Mouse (Mus musculus): ENCODE results near the gene Ptp4a2. TPM values are rescaled to one million over a fixed set of nuclear protein-coding genes. Genes with fewer than 3 reads are reported as not detected.
"Not testable (repeated sequence)": the region's sequence is repeated elsewhere in the genome, so short reads cannot be mapped to it uniquely, and the experiment has no call there.

The Ptp4a2 gene
- 100 to 1,000 TPM; 600 to 670 TPM for total RNA-seq (2021)
- long read RNA-seq, experiment 1, transcript Ptp4a2-207 (6 exons, 3,382 nt) = minor isoform, 290 of 977 reads
- long read RNA-seq, experiment 1, transcript Ptp4a2-201 (6 exons, 3,646 nt) = major isoform, 431 of 977 reads
- long read RNA-seq, experiment 1, partial matches to known transcripts = 181 of 977 reads
- long read RNA-seq, experiment 1, other reads (novel, unspliced or antisense) = 75 of 977 reads
- long read RNA-seq, experiment 2, transcript Ptp4a2-201 (6 exons, 3,646 nt) = major isoform, 292 of 605 reads
- long read RNA-seq, experiment 2, transcript Ptp4a2-207 (6 exons, 3,382 nt) = minor isoform, 147 of 605 reads
- long read RNA-seq, experiment 2, partial matches to known transcripts = 26 of 605 reads
- long read RNA-seq, experiment 2, other reads (novel, unspliced or antisense) = 140 of 605 reads

DNA sequence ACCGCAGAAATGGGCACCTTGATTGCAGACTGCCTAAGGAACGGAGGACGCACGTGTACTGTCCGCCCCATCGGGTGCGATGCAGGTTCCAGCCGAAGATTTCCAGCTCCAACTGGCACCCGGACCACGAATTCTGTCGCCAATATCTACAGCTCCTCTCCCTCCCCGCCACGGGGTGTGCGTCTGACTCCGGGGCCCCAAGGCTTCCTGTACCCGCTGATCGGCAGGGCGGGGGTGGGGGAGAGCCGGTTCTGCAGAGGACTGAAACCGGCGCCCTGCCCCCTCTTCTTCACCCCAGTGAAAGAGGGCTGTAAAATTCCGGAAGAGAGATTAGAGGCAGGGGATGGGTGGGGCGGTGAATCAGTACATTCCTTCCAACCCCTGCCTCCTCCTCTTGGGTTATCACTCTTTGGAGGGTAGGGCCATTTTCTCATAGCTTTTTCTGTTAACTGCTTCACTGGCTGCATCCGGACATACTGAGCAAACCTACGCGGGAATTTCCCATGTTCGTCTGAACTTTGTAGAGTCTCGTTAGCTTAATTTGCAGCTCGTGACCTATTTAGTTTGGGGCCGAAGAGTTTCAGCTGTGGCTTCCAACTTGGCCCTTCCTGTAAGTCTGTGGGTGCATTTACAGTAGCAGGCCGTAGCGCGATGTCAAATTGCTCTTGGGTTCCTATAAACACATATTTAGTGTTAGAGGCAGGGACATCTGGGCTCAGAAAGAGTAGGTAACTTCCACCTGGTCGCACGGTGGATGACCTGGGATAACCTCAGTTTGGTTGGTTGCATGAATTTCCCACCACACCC lies at the start of gene Ptp4a2:
Gene Ptp4a2 (plus strand): TSS at position 422 of the 807 bp plus-strand sequence.
- DNase-seq (ENCODE audit: low spot score) = peak; percentile 50

DNA sequence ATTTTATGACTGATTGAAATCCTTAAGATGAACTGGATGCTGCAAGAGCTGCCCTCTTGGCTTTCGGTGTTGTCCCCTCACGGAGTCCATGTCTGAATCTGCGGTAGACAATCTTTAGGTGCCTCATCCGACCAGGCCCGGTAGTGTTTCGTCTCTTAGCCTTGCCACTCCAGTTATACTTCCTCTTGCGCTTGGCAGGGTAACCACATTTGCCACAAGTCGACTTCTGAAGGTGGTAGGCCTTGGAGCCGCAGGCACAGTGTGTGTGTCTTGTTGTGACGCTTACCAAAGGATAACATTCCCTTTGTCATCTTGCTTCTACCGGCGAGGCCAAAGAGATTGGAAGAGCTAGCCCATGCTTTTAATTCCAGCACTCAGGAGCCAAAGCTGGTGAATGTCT lies 49.4 kb upstream of the Ptp4a2 start:
- DNase-seq (ENCODE audit: low spot score) = no peak

DNA sequence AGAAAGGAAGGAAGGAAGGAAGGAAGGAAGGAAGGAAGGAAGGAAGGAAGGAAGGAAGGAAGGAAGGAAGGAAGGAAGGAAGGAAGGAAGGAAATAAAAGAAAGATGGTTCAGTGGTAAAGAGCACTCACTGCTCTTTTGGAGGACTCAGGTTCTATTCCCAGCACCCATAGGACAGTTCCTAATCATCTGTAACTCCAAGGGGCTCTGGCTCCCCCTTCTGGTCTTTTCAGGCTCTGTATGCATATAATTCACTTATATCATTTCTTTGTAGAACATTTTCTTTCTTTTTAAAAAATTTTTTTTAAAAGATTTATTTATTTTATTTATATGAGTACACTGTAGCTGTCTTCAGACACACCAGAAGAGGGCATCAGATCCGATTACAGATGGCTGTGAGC lies 48.5 kb upstream of the Ptp4a2 start:
- not testable (repeated sequence) for DNase-seq (ENCODE audit: low spot score)

DNA sequence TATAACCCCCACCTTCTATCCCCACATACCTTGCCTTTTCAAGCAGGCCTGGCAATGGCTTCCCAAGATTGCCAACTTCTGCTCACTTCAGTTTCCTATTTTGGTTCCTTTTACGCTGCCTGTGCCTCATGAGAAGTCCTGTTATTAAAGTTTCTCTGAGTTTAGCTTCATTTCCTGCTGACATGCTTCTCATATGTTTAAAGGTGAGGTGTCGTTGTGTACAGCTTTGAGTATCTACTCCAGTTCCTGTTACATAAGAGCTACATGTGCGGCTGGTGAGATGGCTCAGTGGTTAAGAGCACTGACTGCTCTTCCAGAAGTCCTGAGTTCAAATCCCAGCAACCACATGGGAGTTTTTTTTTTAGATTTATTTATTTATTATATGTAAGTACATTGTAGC lies 45.7 kb upstream of the Ptp4a2 start:
- no peak for DNase-seq (ENCODE audit: low spot score)

DNA sequence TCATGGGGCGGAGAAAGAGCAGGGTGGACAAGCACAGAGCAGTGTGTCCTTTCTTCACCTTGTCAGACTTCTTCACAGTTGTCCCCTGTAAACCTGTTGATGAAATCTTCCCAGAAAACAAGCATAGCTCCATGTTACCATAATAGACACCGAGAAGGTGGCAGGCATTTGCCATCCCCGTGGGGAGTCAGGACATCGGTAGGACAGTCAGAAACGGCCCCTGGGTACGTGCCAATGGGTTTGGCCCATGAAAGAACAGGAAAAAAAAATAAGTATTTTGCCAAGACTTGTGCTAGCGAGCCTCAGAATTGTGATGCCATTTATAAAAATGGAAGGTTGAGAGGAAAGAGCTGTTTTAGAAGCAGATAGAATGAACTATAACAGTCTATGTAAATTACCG lies 43.2 kb upstream of the Ptp4a2 start:
- DNase-seq (ENCODE audit: low spot score) = no peak

DNA sequence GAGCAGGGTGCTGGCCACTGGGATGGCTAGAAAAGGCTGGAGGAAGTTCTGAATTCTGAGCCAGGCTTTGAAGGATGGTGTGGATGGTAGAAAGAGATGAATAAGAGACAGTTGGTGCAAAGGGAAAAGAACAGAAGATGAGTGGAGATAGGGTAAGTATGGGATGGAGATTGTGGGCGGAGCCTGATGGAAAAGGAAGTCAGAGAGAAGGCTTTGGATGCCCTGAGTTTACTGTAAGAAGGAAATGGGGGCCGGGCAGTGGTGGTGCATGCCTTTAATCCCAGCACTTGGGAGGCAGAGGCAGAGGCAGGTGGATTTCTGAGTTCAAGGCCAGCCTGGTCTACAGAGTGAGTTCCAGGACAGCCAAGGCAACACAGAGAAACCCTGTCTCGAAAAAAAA lies 42.3 kb upstream of the Ptp4a2 start:
- DNase-seq (ENCODE audit: low spot score) = not testable (repeated sequence)

DNA sequence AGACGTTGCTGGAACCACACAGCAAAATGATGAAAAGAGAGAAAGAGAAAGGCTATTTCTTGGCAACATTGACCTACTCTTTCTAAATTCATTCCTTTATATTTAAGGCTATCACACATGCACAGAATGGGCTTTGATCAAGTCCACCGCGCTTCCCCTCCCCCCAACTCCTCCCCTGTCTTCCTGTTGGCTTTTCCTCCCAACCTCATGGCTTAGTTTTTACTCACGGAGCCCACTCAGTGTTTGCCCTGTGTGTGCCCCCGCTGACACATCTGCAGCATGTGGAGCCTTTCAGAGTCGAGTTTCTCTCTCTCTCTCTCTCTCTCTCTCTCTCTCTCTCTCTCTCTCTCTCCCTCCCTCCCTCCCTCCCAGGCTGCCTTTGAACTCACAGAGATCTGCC lies 40.4 kb upstream of the Ptp4a2 start:
- DNase-seq (ENCODE audit: low spot score) = no peak

DNA sequence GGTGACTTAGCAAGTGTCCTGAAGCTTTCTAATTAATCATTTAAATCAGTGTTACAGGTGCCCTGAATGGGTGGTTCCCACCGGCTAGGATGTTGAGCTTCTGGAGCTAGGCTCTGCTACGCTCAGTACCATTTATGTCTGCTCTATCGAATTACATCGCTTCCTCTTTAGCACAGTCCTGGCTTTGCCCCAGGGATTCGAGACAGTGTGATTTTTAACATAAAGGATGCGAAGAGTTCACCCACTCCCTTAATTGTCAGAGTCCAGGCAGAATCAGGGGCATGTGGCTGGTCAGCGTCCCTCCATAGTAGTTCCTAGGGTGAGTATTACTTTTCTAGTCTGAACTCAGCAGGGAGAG lies 39.7 kb upstream of the Ptp4a2 start:
- DNase-seq (ENCODE audit: low spot score) = no peak

DNA sequence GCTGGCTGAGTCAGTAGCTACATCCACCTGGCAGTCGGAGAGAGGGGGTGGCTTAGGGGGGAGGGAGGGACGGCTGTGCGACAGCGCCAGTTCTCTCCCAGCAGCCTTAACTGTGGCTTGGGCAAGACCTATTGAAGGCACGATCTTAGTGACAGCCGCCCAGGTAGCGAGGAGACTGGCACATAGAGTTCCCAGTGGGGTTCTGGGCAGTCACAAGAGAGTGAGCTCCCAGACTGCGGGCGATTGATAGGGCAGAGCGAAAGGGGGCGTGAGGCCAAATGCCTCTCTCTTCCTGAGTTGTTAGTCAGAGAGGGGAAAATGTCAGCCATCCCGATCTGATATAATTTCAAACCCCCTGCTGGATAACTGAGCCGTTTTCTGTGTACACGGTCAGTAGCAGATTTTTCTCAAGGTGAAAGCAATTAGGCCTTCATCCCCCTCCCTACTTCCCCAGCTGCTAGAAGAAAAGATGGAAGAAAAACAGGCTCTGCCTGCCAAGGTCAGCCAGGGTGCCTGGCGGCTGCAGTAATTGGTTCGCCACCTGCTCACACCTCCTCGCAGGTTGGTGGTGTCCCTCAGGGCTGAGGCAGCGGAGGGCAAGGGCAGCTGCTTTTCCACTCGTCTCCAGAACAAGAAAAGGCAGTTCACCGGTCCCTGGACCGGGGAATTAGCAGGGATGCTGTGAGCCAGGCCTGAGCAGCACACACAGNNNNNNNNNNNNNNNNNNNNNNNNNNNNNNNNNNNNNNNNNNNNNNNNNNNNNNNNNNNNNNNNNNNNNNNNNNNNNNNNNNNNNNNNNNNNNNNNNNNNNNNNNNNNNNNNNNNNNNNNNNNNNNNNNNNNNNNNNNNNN lies 39.1 kb upstream of the Ptp4a2 start:
- DNase-seq (ENCODE audit: low spot score) = no peak

DNA sequence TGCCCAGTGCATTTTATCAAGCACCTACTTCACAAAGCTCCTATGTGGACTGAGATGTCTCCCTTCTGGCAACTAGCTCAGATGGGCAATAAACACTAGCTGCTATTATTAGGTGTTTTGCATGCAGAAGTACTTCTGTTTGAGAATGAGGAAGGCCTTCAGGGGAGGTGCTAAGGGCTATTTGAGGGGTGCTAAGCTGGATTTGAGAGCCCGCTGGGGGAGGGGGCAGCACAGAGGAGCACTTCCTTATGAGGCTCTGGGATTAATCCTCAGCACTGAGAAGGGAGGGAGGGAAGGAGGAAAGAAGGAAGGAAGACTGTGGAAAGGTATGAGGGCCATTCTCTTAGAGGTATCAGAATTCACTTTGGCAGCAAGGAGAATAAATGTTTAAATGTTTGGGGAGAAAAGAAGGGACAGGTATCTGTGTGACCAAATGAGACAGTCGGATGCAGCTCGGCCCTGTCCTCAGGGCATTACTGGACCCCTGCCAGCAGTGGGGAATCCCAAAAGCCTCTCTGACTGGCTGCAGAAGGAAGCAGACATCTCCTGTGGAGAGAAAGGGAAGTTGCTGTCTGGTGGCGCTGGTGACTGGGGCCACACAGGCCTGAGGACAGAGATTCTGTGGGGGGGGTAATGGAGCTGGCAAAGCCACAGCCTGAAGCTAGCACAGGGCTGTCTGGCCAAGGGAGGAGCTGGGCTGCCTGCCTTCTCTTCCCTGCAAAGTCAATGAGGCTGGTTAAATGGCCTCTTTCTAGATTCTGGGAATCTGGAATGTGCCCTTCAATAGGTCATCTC lies 28.9 kb upstream of the Ptp4a2 start:
- DNase-seq (ENCODE audit: low spot score) = no peak

DNA sequence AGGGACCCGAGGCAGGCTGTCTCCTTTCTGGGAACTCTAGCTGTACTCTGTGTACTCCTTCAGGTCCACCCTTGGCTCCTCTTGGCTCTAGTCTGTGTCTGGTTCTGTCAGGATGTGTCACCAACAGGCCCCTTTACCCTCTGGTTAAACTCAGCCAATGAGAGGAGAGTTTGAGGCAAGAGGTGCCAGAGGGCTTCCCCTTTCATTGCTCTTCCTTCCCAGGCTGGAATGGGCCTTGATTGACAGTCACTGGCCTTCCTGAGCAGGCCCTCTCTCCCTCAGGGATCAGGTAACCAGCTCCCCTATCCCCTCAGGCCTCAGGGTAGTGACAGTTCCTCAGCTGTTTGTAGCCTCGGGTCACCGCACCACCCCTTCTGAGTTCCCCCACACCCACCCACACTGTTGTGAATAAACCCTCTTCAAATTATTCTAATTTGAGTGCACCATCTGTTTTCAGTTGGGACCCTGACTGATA lies 28.1 kb upstream of the Ptp4a2 start:
- DNase-seq (ENCODE audit: low spot score) = no peak

DNA sequence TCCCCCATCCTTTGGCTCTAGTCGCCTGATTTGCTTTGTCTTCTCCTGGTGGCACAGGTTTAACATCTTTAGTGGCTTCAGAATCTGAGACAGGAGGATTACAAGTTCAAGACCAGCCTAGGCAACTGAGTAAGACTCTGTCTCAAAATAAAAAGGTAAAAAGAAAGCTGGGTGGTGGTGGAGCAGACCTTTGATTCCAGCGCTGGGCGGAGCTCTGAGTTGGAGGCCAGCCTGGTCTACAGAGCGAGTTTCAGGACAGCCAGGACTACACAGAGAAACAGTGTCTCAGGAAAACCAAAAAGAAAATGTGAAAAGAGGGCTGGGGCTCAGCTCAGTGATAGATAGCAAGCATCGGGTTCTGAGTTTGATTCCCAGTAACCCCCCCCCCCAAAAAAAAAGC lies 27.5 kb upstream of the Ptp4a2 start:
- DNase-seq (ENCODE audit: low spot score) = no peak

DNA sequence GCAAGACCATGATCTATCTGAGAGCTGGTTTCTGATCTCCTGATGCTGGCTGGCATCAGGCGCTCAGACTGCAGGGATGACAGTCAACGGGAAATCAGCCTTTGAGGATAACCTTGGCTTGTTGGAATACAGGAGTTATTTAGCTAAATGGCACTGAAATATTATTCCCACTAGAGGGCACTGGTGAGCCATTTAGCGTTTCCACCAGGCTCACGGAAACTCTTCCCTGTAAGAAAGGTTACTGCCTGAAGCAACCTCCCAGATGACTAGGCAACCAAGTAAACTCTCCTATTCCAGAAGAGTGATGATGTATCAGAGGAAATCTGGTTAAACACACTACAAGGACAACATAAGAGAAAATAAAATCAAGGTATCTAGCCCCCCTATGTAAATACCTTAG lies 25.8 kb upstream of the Ptp4a2 start:
- DNase-seq (ENCODE audit: low spot score) = peak; percentile 86

DNA sequence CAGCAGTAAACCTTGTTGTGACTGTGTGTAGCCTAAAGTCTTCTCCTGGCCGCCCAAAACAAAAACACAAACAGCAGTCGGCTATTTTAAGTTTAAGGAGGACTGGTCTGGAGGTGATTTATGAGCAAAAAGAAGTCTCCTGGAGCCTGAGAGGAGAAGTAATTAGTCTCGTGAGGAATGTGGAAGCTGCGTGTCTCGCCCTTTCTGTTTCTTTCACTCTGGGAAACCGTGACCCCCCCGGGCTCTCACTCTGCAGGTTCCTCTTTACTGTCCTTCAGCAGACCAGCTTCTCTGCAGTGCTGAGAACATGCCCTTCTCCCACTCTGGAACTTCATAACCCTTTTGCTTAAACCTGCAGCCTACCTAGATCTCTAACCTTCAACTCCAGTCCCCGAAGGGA lies 22.3 kb upstream of the Ptp4a2 start:
- no peak for DNase-seq (ENCODE audit: low spot score)

DNA sequence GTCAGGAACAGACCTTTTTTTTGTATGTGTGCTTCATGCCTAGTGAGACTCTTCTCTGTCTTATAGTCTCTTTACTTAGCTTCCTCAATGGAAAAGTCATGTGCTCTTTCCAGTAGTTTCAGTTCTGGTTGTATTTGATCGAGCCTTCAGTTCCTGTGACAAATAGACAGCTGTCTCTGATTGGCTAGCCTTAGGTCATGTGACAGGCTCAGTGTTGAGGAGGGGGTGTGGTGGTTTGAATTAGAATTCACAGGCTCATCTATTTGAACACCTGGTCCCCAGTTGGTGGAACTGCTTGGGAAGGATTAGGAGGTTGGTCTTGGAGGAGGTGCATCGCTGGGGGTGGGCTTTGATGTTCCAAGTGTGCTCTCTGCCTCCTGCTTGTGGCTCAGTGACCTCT lies 21.4 kb upstream of the Ptp4a2 start:
- no peak for DNase-seq (ENCODE audit: low spot score)

DNA sequence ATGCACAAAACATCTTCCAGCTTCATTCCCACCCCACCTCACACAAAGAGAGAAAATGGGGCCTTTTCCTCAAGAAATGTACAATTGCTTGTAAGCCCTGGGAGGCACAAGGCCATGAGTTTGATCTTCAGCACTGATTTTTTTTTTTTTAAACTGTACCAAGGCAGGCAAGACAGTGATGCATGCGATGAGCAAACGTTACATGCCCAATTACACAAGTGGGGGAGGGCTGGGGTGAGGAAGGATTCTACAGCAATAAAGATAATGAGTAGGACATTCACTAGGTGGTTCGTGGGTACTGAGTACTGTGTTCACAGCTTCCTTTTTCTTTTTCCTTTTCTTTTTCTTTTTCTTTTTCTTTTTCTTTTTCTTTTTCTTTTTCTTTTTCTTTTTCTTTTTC lies 20.5 kb upstream of the Ptp4a2 start:
- no peak for DNase-seq (ENCODE audit: low spot score)

DNA sequence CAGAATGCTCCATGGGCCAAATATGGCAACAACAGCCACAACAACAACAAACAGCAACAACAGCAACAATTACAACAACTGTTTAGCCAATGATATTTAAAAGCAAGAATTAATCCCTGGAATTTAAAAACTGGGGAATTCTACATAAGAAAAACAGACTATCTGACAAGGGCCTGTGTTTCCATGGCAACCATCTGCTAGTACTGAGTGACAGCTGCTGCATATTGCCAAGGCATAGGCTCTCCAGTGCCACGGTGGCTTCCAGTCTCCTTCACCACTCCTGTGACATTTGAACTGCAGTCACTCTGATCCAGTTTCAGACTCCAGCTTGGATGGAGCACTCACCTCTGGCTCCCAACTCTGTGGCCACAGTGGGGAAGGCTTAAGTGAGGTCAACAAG lies 19.6 kb upstream of the Ptp4a2 start:
- no peak for DNase-seq (ENCODE audit: low spot score)

DNA sequence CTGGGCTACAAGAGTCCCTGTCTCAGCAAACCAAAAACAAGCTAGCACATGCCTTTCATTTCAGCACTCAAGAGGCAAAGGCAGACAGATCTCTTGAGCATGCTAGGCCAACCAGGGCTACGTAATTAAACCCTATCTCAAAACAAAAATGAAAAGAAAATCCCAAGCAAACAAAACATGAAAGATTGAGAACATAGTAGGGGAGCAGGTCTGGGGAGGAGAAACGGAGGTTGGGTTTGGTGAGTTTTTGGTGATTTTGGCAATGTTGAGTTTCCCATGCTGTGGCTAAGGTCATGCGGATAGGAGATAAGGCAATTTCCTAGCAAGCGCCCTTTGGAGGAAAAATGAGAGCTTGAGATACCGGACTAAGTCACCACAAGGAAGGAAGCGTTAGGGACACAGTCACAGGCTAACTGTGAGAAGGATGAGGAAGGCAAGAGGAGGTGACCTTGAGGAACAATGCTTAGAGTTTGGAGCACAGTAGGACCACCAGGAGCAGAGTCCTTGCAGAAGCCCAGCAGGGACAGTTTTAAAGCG lies 18.3 kb upstream of the Ptp4a2 start:
- no peak for DNase-seq (ENCODE audit: low spot score)

DNA sequence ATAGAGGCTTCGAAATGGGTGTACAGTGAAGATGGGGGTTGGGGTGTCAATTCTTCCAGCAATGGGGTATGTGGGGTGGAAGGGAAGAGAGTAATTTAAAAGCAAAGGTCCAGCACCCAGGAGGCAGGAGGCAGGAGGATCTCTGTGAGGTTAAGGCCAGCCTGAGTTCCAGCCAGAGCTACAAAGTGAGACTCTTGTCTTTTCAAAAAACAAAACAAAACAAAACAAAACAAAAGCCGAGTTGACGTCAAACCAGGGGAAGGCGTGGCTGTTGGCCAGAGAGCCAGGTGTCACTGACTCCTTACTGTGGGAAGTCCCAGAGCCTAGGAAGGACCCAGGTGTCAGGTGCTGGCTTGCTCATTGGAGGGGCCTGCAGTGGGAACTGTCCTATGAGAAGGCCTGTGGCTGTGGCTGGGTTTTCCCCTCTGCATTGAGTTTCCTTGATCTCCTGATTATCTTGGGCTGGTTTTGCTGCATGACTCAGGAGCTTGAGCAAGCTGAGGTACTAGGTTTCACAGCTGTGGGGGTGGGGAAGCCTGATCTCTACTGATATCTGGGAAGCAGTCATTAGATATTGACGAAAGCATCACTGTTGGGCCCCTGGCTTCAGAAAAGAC lies 17.2 kb upstream of the Ptp4a2 start:
- no peak for DNase-seq (ENCODE audit: low spot score)

DNA sequence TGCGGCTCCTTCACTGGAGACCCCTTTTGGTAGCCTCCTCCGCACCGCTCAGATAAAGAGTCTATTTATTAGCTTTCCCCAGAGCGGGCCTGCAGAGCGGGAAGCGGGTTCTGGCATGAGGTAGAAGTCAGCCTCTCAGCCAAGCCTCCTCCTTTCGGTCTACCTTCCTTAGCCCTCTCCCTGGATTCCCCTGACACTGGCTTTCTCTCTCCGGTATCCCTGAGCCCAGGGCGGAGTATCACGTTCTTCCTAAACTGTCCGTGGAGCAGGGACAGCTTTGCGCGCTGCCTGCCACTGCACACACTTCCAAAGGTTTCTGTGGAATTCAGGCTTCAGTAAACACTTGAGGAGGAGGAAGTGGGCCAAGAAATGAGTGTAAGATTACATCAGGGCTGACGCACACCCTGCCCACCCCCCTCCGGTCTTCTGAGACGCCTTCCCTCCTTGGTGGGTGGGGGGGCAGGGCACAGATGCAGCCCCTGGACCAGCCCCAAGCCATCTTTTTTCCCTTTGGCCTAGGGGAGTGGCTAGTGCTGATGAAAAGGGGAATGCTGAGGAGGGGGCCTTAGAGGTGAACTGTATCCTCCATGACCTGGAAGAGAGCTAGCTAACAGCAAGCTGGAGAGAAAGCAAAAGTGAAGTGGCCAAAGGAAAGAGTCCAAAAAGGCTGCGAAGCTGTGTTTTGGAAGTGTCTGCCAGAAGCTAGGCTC lies 15.7 kb upstream of the Ptp4a2 start:
- peak; percentile 53 for DNase-seq (ENCODE audit: low spot score)
